Mouse (Mus musculus): ENCODE data around the gene Gm10663.

The Gm10663 gene

GRCm38 (mm10) chr8:65074733-65075132 is at the start of gene Gm10663:
Gene Gm10663, plus strand, starts transcription at chr8:65075033.
- DNase-seq (ENCODE audit: low spot score in 2 of 2): no peak

GRCm38 (mm10) chr8:65028959-65029686 is 45.7 kb upstream of the Gm10663 start:
- no peak for DNase-seq (ENCODE audit: low spot score in 2 of 2)

GRCm38 (mm10) chr8:65029776-65030175 is 45.1 kb upstream of the Gm10663 start:
- DNase-seq (ENCODE audit: low spot score in 2 of 2): no peak

- no peak for DNase-seq (ENCODE audit: low spot score in 2 of 2)
These were observed 43.9 kb upstream of the Gm10663 start for GRCm38 (mm10) chr8:65030735-65031485.

- no peak for DNase-seq (ENCODE audit: low spot score in 2 of 2)
These were observed 42.7 kb upstream of the Gm10663 start for GRCm38 (mm10) chr8:65032107-65032506.

GRCm38 (mm10) chr8:65033056-65033455 is 41.8 kb upstream of the Gm10663 start:
- no peak for DNase-seq (ENCODE audit: low spot score in 2 of 2)

GRCm38 (mm10) chr8:65034136-65034535 is 40.7 kb upstream of the Gm10663 start:
- no peak for DNase-seq (ENCODE audit: low spot score in 2 of 2)

- DNase-seq (ENCODE audit: low spot score in 2 of 2): no peak
These were observed 37.7 kb upstream of the Gm10663 start, which contains the start of gene Apela for GRCm38 (mm10) chr8:65037117-65037533. Gene Apela, minus strand, starts transcription at chr8:65037336.

- DNase-seq (ENCODE audit: low spot score in 2 of 2): no peak
These were observed 28.3 kb upstream of the Gm10663 start for GRCm38 (mm10) chr8:65046565-65046964.

- no peak for DNase-seq (ENCODE audit: low spot score in 2 of 2)
These were observed 27.6 kb upstream of the Gm10663 start for GRCm38 (mm10) chr8:65047193-65047592.

- no peak for DNase-seq (ENCODE audit: low spot score in 2 of 2)
These were observed 27.0 kb upstream of the Gm10663 start for GRCm38 (mm10) chr8:65047801-65048200.

- DNase-seq (ENCODE audit: low spot score in 2 of 2): no peak
These were observed 21.3 kb upstream of the Gm10663 start for GRCm38 (mm10) chr8:65053554-65053953.

GRCm38 (mm10) chr8:65053968-65054367 is 20.9 kb upstream of the Gm10663 start:
- DNase-seq (ENCODE audit: low spot score in 2 of 2): no peak

- DNase-seq (ENCODE audit: low spot score in 2 of 2): no peak
These were observed 18.1 kb upstream of the Gm10663 start for GRCm38 (mm10) chr8:65056722-65057121.

GRCm38 (mm10) chr8:65062195-65062594 is 12.6 kb upstream of the Gm10663 start:
- no peak for DNase-seq (ENCODE audit: low spot score in 2 of 2)

GRCm38 (mm10) chr8:65064071-65064470 is 10.8 kb upstream of the Gm10663 start:
- no peak for DNase-seq (ENCODE audit: low spot score in 2 of 2)

- no peak for DNase-seq (ENCODE audit: low spot score in 2 of 2)
These were observed 9.2 kb upstream of the Gm10663 start for GRCm38 (mm10) chr8:65065622-65066021.

GRCm38 (mm10) chr8:65067031-65067430 is 7.8 kb upstream of the Gm10663 start:
- DNase-seq (ENCODE audit: low spot score in 2 of 2): no peak

GRCm38 (mm10) chr8:65067694-65068472 is 7.0 kb upstream of the Gm10663 start:
- DNase-seq (ENCODE audit: low spot score in 2 of 2): no peak

GRCm38 (mm10) chr8:65068473-65068819 is 6.4 kb upstream of the Gm10663 start:
- DNase-seq (ENCODE audit: low spot score in 2 of 2): no peak

- DNase-seq (ENCODE audit: low spot score in 2 of 2): no peak
These were observed 3.8 kb upstream of the Gm10663 start for GRCm38 (mm10) chr8:65070996-65071395.

- DNase-seq (ENCODE audit: low spot score in 2 of 2): no peak
These were observed 5.9 kb downstream of the Gm10663 start for GRCm38 (mm10) chr8:65080731-65081130.
